Mouse (Mus musculus) spleen, adult 2 months (tissue): Measurements from ENCODE around the gene Kank1.

ENCODE experiments used
- CTCF ChIP-seq: fragments of 200-500 bp; IDR thresholded peaks from 2 replicates; pipeline ENCODE4 v1.5.1; 2011; ENCODE audit warnings: mild to moderate bottlenecking, inconsistent platforms; ENCODE audit not compliant: insufficient read depth, insufficient read length, insufficient replicate concordance; ENCODE audit errors: extremely low read depth
- POLR2A ChIP-seq: fragments of 200-500 bp; IDR thresholded peaks from 2 replicates; pipeline ENCODE4 v1.6.1; 2011; ENCODE audit warnings: low read depth, low read length, inconsistent platforms

DNA sequence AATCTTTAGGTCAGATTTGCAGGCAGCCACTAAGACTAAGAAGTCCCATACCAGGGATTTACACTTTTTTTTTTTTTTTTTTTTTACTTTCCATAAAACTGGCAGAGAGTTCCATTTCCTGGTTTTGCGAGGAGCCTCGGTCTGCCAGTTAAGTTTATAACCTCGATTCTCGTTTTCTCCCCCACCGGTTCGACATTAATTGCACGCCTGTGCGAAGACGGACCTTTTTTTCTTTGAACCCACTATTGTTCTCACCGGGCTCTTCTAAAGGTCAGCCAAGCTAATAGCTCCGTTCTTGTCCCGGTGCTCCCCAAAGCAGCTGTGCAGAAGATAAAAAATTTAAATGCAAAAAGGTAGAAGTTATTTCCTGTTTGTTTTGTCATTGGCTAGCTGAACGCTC is 12.5 kb downstream of the Kank1 start:
- TF ChIP-seq POLR2A (no peak), CTCF (no peak)
